Mouse (Mus musculus): ENCODE data around the gene Rbm6. TPM values are rescaled to one million over a fixed set of nuclear protein-coding genes. Genes with fewer than 3 reads are reported as not detected.

The Rbm6 gene
- total and polyA plus RNA-seq, 3 experiments = 55.7 to 521 (median 55.8) TPM

GRCm38 (mm10) chr9:107880411-107880810 is 7.4 kb upstream of the Rbm6 start:
- Histone ChIP-seq H3K27ac (ENCODE audit: control insufficient read depth, low read depth, low read length) (no peak overlapping the region), H3K27me3 (ENCODE audit: control insufficient read depth in 1 of 2, insufficient read depth in 2 of 2, low read length in 2 of 2) (peaks cover 8 to 20% of the 10 kb centered on the region in 2 experiments), H3K9ac (ENCODE audit: control insufficient read depth, low read depth, low read length, poor library complexity, severe bottlenecking) (no peak overlapping the region), H3K9me3 (replicated peaks; ENCODE audit: insufficient read depth, low read length) (no peaks in the 10 kb centered on the region), H3K4me3 (ENCODE audit: control insufficient read depth in 1 of 2, insufficient read depth in 1 of 2, low read depth in 2 of 2, low read length in 2 of 2) (no peak overlapping the region), H3K36me3 (ENCODE audit: control insufficient read depth in 1 of 2, insufficient read depth in 2 of 2, low read length in 2 of 2) (no peaks in the 10 kb centered on the region), H3K79me2 (ENCODE audit: control insufficient read depth, insufficient read depth, low read length, poor library complexity) (no peaks in the 10 kb centered on the region), H3K4me1 (ENCODE audit: control insufficient read depth in 1 of 2, insufficient read depth in 2 of 2, low read length in 2 of 2) (no peaks in the 10 kb centered on the region)
- no peak for DNase-seq (ENCODE audit: low read depth, low spot score)
- TF ChIP-seq HCFC1 (IDR thresholded peaks at IDR 0.05; ENCODE audit: low read depth, low read length) (no peak), MYB (IDR thresholded peaks at IDR 0.05; ENCODE audit: low read depth, low read length) (no peak)

- Histone ChIP-seq H3K9ac (ENCODE audit: control insufficient read depth, low read depth, low read length, poor library complexity, severe bottlenecking) (peak overlapping the region; percentile 87), H3K27ac (ENCODE audit: control insufficient read depth, low read depth, low read length) (peak overlapping the region; percentile 70), H3K9me3 (replicated peaks; ENCODE audit: insufficient read depth, low read length) (no peaks in the 10 kb centered on the region), H3K36me3 (ENCODE audit: control insufficient read depth in 1 of 2, insufficient read depth in 2 of 2, low read length in 2 of 2) (peaks cover 2 to 18% of the 10 kb centered on the region in 2 experiments; a peak in 3 of 4 replicates), H3K27me3 (ENCODE audit: control insufficient read depth in 1 of 2, insufficient read depth in 2 of 2, low read length in 2 of 2) (0 out of 4 replicates have a peak, but pooled peaks cover 0 to 1% of the 10 kb centered on the region in 2 experiments), H3K4me1 (ENCODE audit: control insufficient read depth in 1 of 2, insufficient read depth in 2 of 2, low read length in 2 of 2) (peaks cover 3 to 16% of the 10 kb centered on the region in 2 experiments), H3K79me2 (ENCODE audit: control insufficient read depth, insufficient read depth, low read length, poor library complexity) (peaks cover 35% of the 10 kb centered on the region), H3K4me3 (ENCODE audit: control insufficient read depth in 1 of 2, insufficient read depth in 1 of 2, low read depth in 2 of 2, low read length in 2 of 2) (peak overlapping the region; percentile 91 to 95)
- DNase-seq (ENCODE audit: low read depth, low spot score) = peak; percentile 96
- peak; percentile 95 for TF ChIP-seq HCFC1 (IDR thresholded peaks at IDR 0.05; ENCODE audit: low read depth, low read length)
- peak; percentile 88 for TF ChIP-seq NELFE (IDR thresholded peaks at IDR 0.05; ENCODE audit: low read depth, low read length)
- TF ChIP-seq ZMIZ1 (IDR thresholded peaks at IDR 0.05; ENCODE audit: low read depth, low read length) = peak; percentile 84
- no peak for TF ChIP-seq ETS1 (IDR thresholded peaks at IDR 0.05; ENCODE audit: low read depth, low read length)
- TF ChIP-seq MEF2A (IDR thresholded peaks at IDR 0.05; ENCODE audit: extremely low read depth, insufficient replicate concordance, low read depth, low read length, poor library complexity, severe bottlenecking) = no peak
- TF ChIP-seq GABPA (IDR thresholded peaks at IDR 0.05; ENCODE audit: low read depth, low read length) = no peak
- peak; percentile 62; the same call in 1 of the 2 replicates for TF ChIP-seq E2F4 (IDR thresholded peaks at IDR 0.05; ENCODE audit: borderline replicate concordance, low read depth, low read length)
- TF ChIP-seq ELF1 (IDR thresholded peaks at IDR 0.05; ENCODE audit: low read depth, low read length) = peak; percentile 78
- TF ChIP-seq USF2 (IDR thresholded peaks at IDR 0.05; ENCODE audit: borderline replicate concordance in 1 of 2, insufficient read depth in 1 of 2, low read depth in 1 of 2, low read length in 2 of 2) = no peak
- TF ChIP-seq USF1 (IDR thresholded peaks at IDR 0.05; ENCODE audit: low read depth, low read length) = peak; percentile 47; the same call in 1 of the 2 replicates
- TF ChIP-seq CHD1 (IDR thresholded peaks at IDR 0.05; ENCODE audit: low read depth, low read length) = no peak
- no peak for TF ChIP-seq MYB (IDR thresholded peaks at IDR 0.05; ENCODE audit: low read depth, low read length)
- peak; percentile 88 for TF ChIP-seq TBP (IDR thresholded peaks at IDR 0.05; ENCODE audit: low read depth, low read length)
- peak; percentile 31; the same call in 1 of the 2 replicates for TF ChIP-seq MAX (IDR thresholded peaks at IDR 0.05; ENCODE audit: low read length)
- peak; percentile 32 for TF ChIP-seq CHD2 (IDR thresholded peaks at IDR 0.05; ENCODE audit: low read length)
- TF ChIP-seq JUND (IDR thresholded peaks at IDR 0.05; ENCODE audit: low read depth, low read length) = no peak
- TF ChIP-seq EP300 (IDR thresholded peaks at IDR 0.05; ENCODE audit: low read depth in 1 of 2, low read length in 2 of 2) = no peak
- TF ChIP-seq SIN3A (IDR thresholded peaks at IDR 0.05; ENCODE audit: low read length) = peak; percentile 95
- TF ChIP-seq SMC3 (IDR thresholded peaks at IDR 0.05; ENCODE audit: low read depth, low read length) = no peak
- TF ChIP-seq ZKSCAN1 (IDR thresholded peaks at IDR 0.05; ENCODE audit: low read depth, low read length) = no peak
- no peak for TF ChIP-seq ZC3H11A (IDR thresholded peaks at IDR 0.05; ENCODE audit: low read depth, low read length)
- TF ChIP-seq CTCF (IDR thresholded peaks at IDR 0.05 in 2 of 3, conservative IDR thresholded peaks at IDR 0.05 in 1 of 3; ENCODE audit: control insufficient read depth in 1 of 3, insufficient read depth in 1 of 3, low read depth in 2 of 3, low read length in 3 of 3, poor library complexity in 1 of 3, severe bottlenecking in 1 of 3) = no peak
- no peak for TF ChIP-seq ZNF384 (IDR thresholded peaks at IDR 0.05; ENCODE audit: low read depth, low read length)
- TF ChIP-seq BHLHE40 (IDR thresholded peaks at IDR 0.05; ENCODE audit: borderline replicate concordance, low read depth, low read length) = no peak
- TF ChIP-seq UBTF (IDR thresholded peaks at IDR 0.05; ENCODE audit: borderline replicate concordance, insufficient read depth, low read depth, low read length) = no peak
- TF ChIP-seq RCOR1 (IDR thresholded peaks at IDR 0.05; ENCODE audit: low read depth, low read length) = no peak
- no peak for TF ChIP-seq RAD21 (IDR thresholded peaks at IDR 0.05; ENCODE audit: low read depth, low read length)
- TF ChIP-seq MAFK (IDR thresholded peaks at IDR 0.05; ENCODE audit: borderline replicate concordance, low read depth, low read length) = no peak
- TF ChIP-seq TAL1 (IDR thresholded peaks at IDR 0.05; ENCODE audit: low read length) = no peak
- TF ChIP-seq POLR2AphosphoS2 (IDR thresholded peaks at IDR 0.05; ENCODE audit: low read length) = peak; percentile 91; the same call in 1 of the 2 replicates
Observed at GRCm38 (mm10) chr9:107872350-107873098, 513 bp downstream of the Rbm6 start.

Measured in MEL (cell line).